ENCODE assay signal across 22 mouse cellular contexts in the genomic region with DNA sequence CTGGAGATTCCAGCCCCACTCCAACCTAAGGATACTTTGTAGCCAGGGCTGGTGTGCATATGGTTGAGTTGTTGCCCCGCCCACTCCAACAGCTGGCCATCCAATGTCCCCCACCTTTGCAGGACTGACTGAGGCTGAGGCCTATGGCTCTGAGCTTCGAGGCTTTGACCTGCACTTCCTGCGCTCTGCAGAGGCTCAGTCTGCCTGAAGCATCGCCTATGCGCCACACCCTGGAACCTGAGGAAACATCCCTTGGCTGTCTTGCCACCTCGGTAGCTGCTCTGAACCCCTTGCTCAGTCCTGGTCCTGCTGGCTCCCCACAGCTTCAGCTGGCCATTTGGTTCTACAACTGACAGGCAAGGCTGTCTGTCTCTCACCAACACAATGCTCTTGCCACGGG. TPM values are rescaled to one million over a fixed set of nuclear protein-coding genes. Genes with fewer than 3 reads are reported as not detected.
DNase-seq lines count a peak whose midpoint lies in the region; ATAC-seq and TF ChIP-seq lines count a peak whose summit lies in the region.
"Had no signal": no experiment of that assay in that cellular context is flagged by ENCODE, and none has a peak within 500 bp of the region (broad histone marks: within the 10 kb centered on the region; RNA-seq: fewer than 3 reads in every experiment).

No protein-coding gene starts in this region.

- H3K36me3 ChIP-seq in heart, embryonic 12.5 days = no peaks in the 10 kb centered on the region
- no peaks in the 10 kb centered on the region for H3K36me3 ChIP-seq in kidney, postnatal 0 days (ENCODE audit: insufficient read depth, low read length)
- no peaks in the 10 kb centered on the region for H3K36me3 ChIP-seq in limb, embryonic 12.5 days
- H3K36me3 ChIP-seq: heart, embryonic 15.5 days; liver, embryonic 12.5 days; midbrain, embryonic 15.5 days; neural tube, embryonic 12.5 days had no signal

- DNase-seq in heart, postnatal 36 days = no peak
- DNase-seq in kidney, postnatal 0 days (ENCODE audit: low spot score) = no peak
- DNase-seq in kidney, adult 11 months = no peak
- no peak for DNase-seq in left cerebral cortex, postnatal 10 days (ENCODE audit: extremely low spot score in 1 of 2, low spot score in 2 of 2)
- no peak for DNase-seq in Muller cell, postnatal 12 days (ENCODE audit: inconsistent ontology term)
- DNase-seq: B cell, adult 2 months; cerebellum, adult 11 months; cerebellum, postnatal 36 days; gastrocnemius, postnatal 10 days; lung, postnatal 14 days; right cerebral cortex, postnatal 4 days had no signal

- WGBS in heart, embryonic 12.5 days = 66% methylated on average over 7 of the region's 7 CpGs
- WGBS in kidney, postnatal 0 days = 52% methylated on average over 7 of the region's 7 CpGs
- WGBS in limb, embryonic 12.5 days = 47% methylated on average over 7 of the region's 7 CpGs

- H3K9ac ChIP-seq in heart, embryonic 12.5 days = 0 out of 2 replicates have a peak overlapping the region, but pooled peaks have one; percentile 31
- no peak overlapping the region for H3K9ac ChIP-seq in kidney, postnatal 0 days (ENCODE audit: low read depth, low read length)
- no peak overlapping the region for H3K9ac ChIP-seq in limb, embryonic 12.5 days (replicated peaks)
- H3K9ac ChIP-seq: heart, embryonic 15.5 days; liver, embryonic 12.5 days; midbrain, embryonic 15.5 days; neural tube, embryonic 12.5 days had no signal

- no peak for TF ChIP-seq CTCF in kidney, postnatal 0 days (IDR thresholded peaks at IDR 0.05; ENCODE audit: low read depth)

- H3K27me3 ChIP-seq in heart, embryonic 12.5 days (replicated peaks) = no peaks in the 10 kb centered on the region
- no peaks in the 10 kb centered on the region for H3K27me3 ChIP-seq in kidney, postnatal 0 days (ENCODE audit: insufficient read depth, low read length)
- no peaks in the 10 kb centered on the region for H3K27me3 ChIP-seq in limb, embryonic 12.5 days
- H3K27me3 ChIP-seq: heart, embryonic 15.5 days; neural tube, embryonic 12.5 days had no signal

- H3K27ac ChIP-seq in heart, embryonic 12.5 days (ENCODE audit: poor library complexity, severe bottlenecking) = no peak overlapping the region
- peak overlapping the region; percentile 31; the same call in 1 of the 2 replicates for H3K27ac ChIP-seq in kidney, postnatal 0 days
- H3K27ac ChIP-seq in limb, embryonic 12.5 days = 0 out of 2 replicates have a peak overlapping the region, but pooled peaks have one; percentile 51
- H3K27ac ChIP-seq: layer of hippocampus, adult 2 months; liver, embryonic 12.5 days; midbrain, embryonic 15.5 days; neural tube, embryonic 12.5 days had no signal

- no peak overlapping the region for H3K4me3 ChIP-seq in heart, embryonic 12.5 days
- no peak overlapping the region for H3K4me3 ChIP-seq in kidney, postnatal 0 days (replicated peaks; ENCODE audit: low read depth, low read length)
- no peak overlapping the region for H3K4me3 ChIP-seq in limb, embryonic 12.5 days (replicated peaks)
- H3K4me3 ChIP-seq: heart, embryonic 15.5 days; layer of hippocampus, adult 2 months; liver, embryonic 12.5 days; midbrain, embryonic 15.5 days; neural tube, embryonic 12.5 days had no signal

- intact Hi-C loops in heart, postnatal 36 days (cut with DNase I) = no loop called here
- intact Hi-C loops in left cerebral cortex, postnatal 10 days (cut with DNase I) = no loop called here

- no peak for ATAC-seq in heart, embryonic 12.5 days (ENCODE audit: insufficient number of reproducible peaks, low FRiP score)
- ATAC-seq in kidney, postnatal 0 days (replicated peaks; ENCODE audit: low FRiP score, low read depth) = peak; percentile 27; the same call in 1 of the 2 replicates
- ATAC-seq in CD4-positive, CD25-positive, alpha-beta regulatory T cell, adult 4 months = peak; percentile 13
- no peak; the same call in 1 of the 2 replicates for ATAC-seq in limb, embryonic 12.5 days (ENCODE audit: insufficient number of reproducible peaks, insufficient read depth, low FRiP score, low TSS enrichment, low read depth)
- ATAC-seq: forebrain, embryonic 14.5 days; inflammation-experienced regulatory T-cells, adult 6 months; liver, embryonic 12.5 days; midbrain, embryonic 15.5 days had no signal

- H3K9me3 ChIP-seq in heart, embryonic 12.5 days (replicated peaks) = no peaks in the 10 kb centered on the region
- H3K9me3 ChIP-seq in kidney, postnatal 0 days (replicated peaks; ENCODE audit: low read length) = no peaks in the 10 kb centered on the region
- H3K9me3 ChIP-seq in limb, embryonic 12.5 days = no peaks in the 10 kb centered on the region
- H3K9me3 ChIP-seq: heart, embryonic 15.5 days; liver, embryonic 12.5 days; midbrain, embryonic 15.5 days; neural tube, embryonic 12.5 days had no signal

- peaks cover 82% of the 10 kb centered on the region for H3K4me1 ChIP-seq in heart, embryonic 12.5 days (replicated peaks)
- peaks cover 24% of the 10 kb centered on the region for H3K4me1 ChIP-seq in kidney, postnatal 0 days (replicated peaks; ENCODE audit: insufficient read depth, low read length)
- peaks cover 84% of the 10 kb centered on the region for H3K4me1 ChIP-seq in limb, embryonic 12.5 days (replicated peaks)

- no peak overlapping the region for H3K4me2 ChIP-seq in heart, embryonic 12.5 days
- H3K4me2 ChIP-seq in kidney, postnatal 0 days (ENCODE audit: low read length) = no peak overlapping the region
- H3K4me2 ChIP-seq in limb, embryonic 12.5 days = no peak overlapping the region
- H3K4me2 ChIP-seq: heart, embryonic 15.5 days; liver, embryonic 12.5 days; midbrain, embryonic 15.5 days; neural tube, embryonic 12.5 days had no signal

RNA-seq across cellular contexts. Expression of gene Nfatc2, which starts 24.1 kb away (rescaled TPM):
- 9.9 and 12.5 TPM in 2 replicates for polyA plus RNA-seq in heart, embryonic 12.5 days (2016; fragmentation: Nextera tagmentation; extraction: Ambion mirVana)
- 10 to 100 TPM; 16.2 to 18.1 TPM for total RNA-seq in heart, postnatal 36 days (2021)
- 2.0 TPM in 2 replicates for polyA plus RNA-seq in kidney, postnatal 0 days (2015; fragmentation: Nextera tagmentation; extraction: Ambion mirVana)
- 10 to 100 TPM; 20.9 to 22.6 TPM for polyA plus RNA-seq in CD4-positive, CD25-positive, alpha-beta regulatory T cell, adult 4 months (2017; shearing (Covaris generic))
- polyA plus RNA-seq in limb, embryonic 12.5 days (2016; fragmentation: Nextera tagmentation; extraction: Ambion mirVana) = 5.3 and 5.5 TPM in 2 replicates
- 10 to 100 TPM; 14.4 to 17.4 TPM for total RNA-seq in left cerebral cortex, postnatal 10 days (2021)
- total RNA-seq: MEL had no signal

Comparison
In these comparisons a context has a peak if more than half of its experiments do, and no peak if none do; other contexts are left out.
1. ATAC-seq: peak in kidney, postnatal 0 days (single experiment) and CD4-positive, CD25-positive, alpha-beta regulatory T cell, adult 4 months (single experiment); none in heart, embryonic 12.5 days (single experiment) and limb, embryonic 12.5 days (single experiment).